Mouse (Mus musculus) CH12.LX (cell line): Measurements from ENCODE around the gene Chrm1. TPM values are rescaled to one million over a fixed set of nuclear protein-coding genes. Genes with fewer than 3 reads are reported as not detected.

Experiments used
- DNase-seq: peaks from one replicate; pipeline ENCODE4 v3.0.0-alpha.2; 2013; ENCODE audit errors: extremely low read depth
- H3K27ac ChIP-seq: 2 replicates; pipeline ENCODE4 v1.5.1; 2012; ENCODE audit warnings: low read depth, mild to moderate bottlenecking, control low read depth, moderate library complexity; ENCODE audit not compliant: insufficient read depth
- H3K27me3 ChIP-seq: replicated peaks from 2 replicates; pipeline ENCODE3; 2012; ENCODE audit warnings: inconsistent platforms
- H3K36me3 ChIP-seq, 2 experiments: replicated peaks in 1 of 2; 2 replicates each; pipeline versions ENCODE3 to v1.6.1; 2012; ENCODE audit warnings: inconsistent platforms in 1 of 2, low read length in 1 of 2, mild to moderate bottlenecking in 1 of 2, mixed read lengths in 1 of 2, moderate library complexity in 1 of 2; ENCODE audit not compliant: control insufficient read depth in 1 of 2, insufficient read depth in 1 of 2
- H3K4me1 ChIP-seq, 2 experiments: 2 replicates each; pipeline ENCODE4 v1.6.1; 2012; ENCODE audit warnings: inconsistent platforms in 1 of 2, moderate library complexity in 1 of 2; ENCODE audit not compliant: insufficient read depth in 2 of 2, control insufficient read depth in 1 of 2
- H3K4me2 ChIP-seq: 2 replicates; pipeline ENCODE4 v1.6.1; 2012; ENCODE audit warnings: low read depth, mild to moderate bottlenecking, control low read depth; ENCODE audit not compliant: poor library complexity, insufficient read depth, severe bottlenecking
- H3K4me3 ChIP-seq, 3 experiments: fragments of 150-350 bp in 1 of 3; sonication (generic) in 1 of 3; replicated peaks in 1 of 3; 2 replicates each; pipeline versions ENCODE3 to v1.5.1; 2011 to 2012; ENCODE audit warnings: low read depth in 2 of 3, low read length in 2 of 3, mild to moderate bottlenecking in 2 of 3, moderate library complexity in 2 of 3, control low read depth in 1 of 3, improper control_type of control experiment in 1 of 3, inconsistent platforms in 1 of 3, mixed read lengths in 1 of 3; ENCODE audit not compliant: poor library complexity in 1 of 3
- H3K79me2 ChIP-seq: replicated peaks from 2 replicates; pipeline ENCODE4 v1.6.1; 2012; ENCODE audit warnings: mild to moderate bottlenecking, moderate library complexity; ENCODE audit not compliant: control insufficient read depth, poor library complexity, insufficient read depth, severe bottlenecking; ENCODE audit errors: extremely low read depth
- H3K9ac ChIP-seq: 2 replicates; pipeline ENCODE4 v1.6.1; 2012; ENCODE audit warnings: low read depth, mild to moderate bottlenecking, control low read depth, moderate library complexity; ENCODE audit not compliant: insufficient read depth
- H3K9me3 ChIP-seq: replicated peaks from 2 replicates; pipeline ENCODE3; 2012; ENCODE audit warnings: low read length, inconsistent platforms, mixed read lengths
- CHD2 ChIP-seq: IDR thresholded peaks from 2 replicates; pipeline ENCODE4 v1.6.1; 2011; ENCODE audit warnings: low read length, improper control_type of control experiment
- EP300 ChIP-seq: IDR thresholded peaks from 2 replicates; pipeline ENCODE4 v1.6.1; 2011; ENCODE audit warnings: low read length, improper control_type of control experiment
- JUND ChIP-seq: conservative IDR thresholded peaks from 2 replicates; pipeline ENCODE4 v1.6.1; 2011; ENCODE audit warnings: low read depth, low read length, improper control_type of control experiment
- KAT2A ChIP-seq: IDR thresholded peaks from 2 replicates; pipeline ENCODE4 v1.6.1; 2012; ENCODE audit warnings: low read length, improper control_type of control experiment, inconsistent platforms; ENCODE audit not compliant: insufficient replicate concordance
- MAX ChIP-seq: IDR thresholded peaks from 2 replicates; pipeline ENCODE4 v1.6.1; 2011; ENCODE audit warnings: low read length, improper control_type of control experiment
- MYC ChIP-seq: IDR thresholded peaks from 2 replicates; pipeline ENCODE4 v1.6.1; 2011; ENCODE audit warnings: low read depth, mild to moderate bottlenecking, improper control_type of control experiment, low read length
- NRF1 ChIP-seq: IDR thresholded peaks from 2 replicates; pipeline ENCODE4 v1.6.1; 2014; ENCODE audit warnings: low read depth, mild to moderate bottlenecking, inconsistent platforms, low read length, improper control_type of control experiment, moderate library complexity
- POLR2A ChIP-seq: IDR thresholded peaks from 2 replicates; pipeline ENCODE4 v1.6.1; 2011; ENCODE audit warnings: low read depth, mild to moderate bottlenecking, improper control_type of control experiment, low read length
- POLR2AphosphoS2 ChIP-seq: IDR thresholded peaks from 2 replicates; pipeline ENCODE4 v1.6.1; 2011; ENCODE audit warnings: low read depth, low read length, improper control_type of control experiment
- SIN3A ChIP-seq: IDR thresholded peaks from 2 replicates; pipeline ENCODE4 v1.6.1; 2012; ENCODE audit warnings: low read length, improper control_type of control experiment, inconsistent platforms
- UBTF ChIP-seq: IDR thresholded peaks from 2 replicates; pipeline ENCODE4 v1.6.1; 2012; ENCODE audit warnings: low read depth, mild to moderate bottlenecking, inconsistent platforms, low read length, improper control_type of control experiment, moderate library complexity
- dilution Hi-C: fragments of 300-500 bp; cut with MboI; formaldehyde crosslinking; loops from 2 replicates; pipeline ENCODE4 v1.14.3; 2020; ENCODE audit warnings: low sequenced_read_pairs; ENCODE audit not compliant: extremely low pct_unique_long_range_greater_than_20kb, extremely low pct_ligation_motif_present
- in situ Hi-C: fragments of 300-500 bp; cut with MboI; formaldehyde crosslinking; loops from 3 replicates; pipeline ENCODE4 v1.14.3; 2019; ENCODE audit warnings: low sequenced_read_pairs, low pct_ligation_motif_present, low pct_unique_long_range_greater_than_20kb, mixed read lengths
- polyA plus RNA-seq: library from polyadenylated mRNA; unstranded; fragments of >175 nt; gene quantifications from 2 replicates; pipeline ENCODE4 v1.2.1, GENCODE M21; 2012; ENCODE audit warnings: low read depth; ENCODE audit not compliant: insufficient read length
- total RNA-seq, 2 experiments: library from RNA; depleted of rRNA; stranded (reverse); fragments of 300-350 nt in 1 of 2; fragments of >200 nt in 1 of 2; gene quantifications; 2 replicates each; pipeline ENCODE4 v1.2.3; 2012 to 2014

Chrm1 gene
- total and polyA plus RNA-seq, 3 experiments = not detected

- H3K36me3 ChIP-seq = peaks cover 26 to 34% of the 10 kb centered on the region in 2 experiments
- TF ChIP-seq MYC (no peak), JUND (no peak), EP300 (no peak), MAX (no peak), NRF1 (no peak), KAT2A (0 out of 2 replicates have a peak, but pooled peaks have one; percentile 56), SIN3A (peak; percentile 27), UBTF (no peak)
- H3K27me3 ChIP-seq = no peaks in the 10 kb centered on the region
- in situ Hi-C loops (no loop called here), dilution Hi-C loops (no loop called here)
- peak overlapping the region; percentile 100 for H3K9ac ChIP-seq
- peak overlapping the region; percentile 43; the same call in 1 of the 2 replicates for H3K27ac ChIP-seq
- H3K9me3 ChIP-seq = no peaks in the 10 kb centered on the region
- H3K4me1 ChIP-seq = peaks cover 2 to 32% of the 10 kb centered on the region in 2 experiments; a peak in 3 of 4 replicates
- no peak for DNase-seq
- peak overlapping the region; percentile 72 to 99 (median 81) for H3K4me3 ChIP-seq
- H3K79me2 ChIP-seq = peaks cover 40% of the 10 kb centered on the region
- H3K4me2 ChIP-seq = peak overlapping the region; percentile 100
Observed at GRCm38 (mm10) chr19:8724392-8724791, 60.8 kb downstream of the Chrm1 start.

DNA sequence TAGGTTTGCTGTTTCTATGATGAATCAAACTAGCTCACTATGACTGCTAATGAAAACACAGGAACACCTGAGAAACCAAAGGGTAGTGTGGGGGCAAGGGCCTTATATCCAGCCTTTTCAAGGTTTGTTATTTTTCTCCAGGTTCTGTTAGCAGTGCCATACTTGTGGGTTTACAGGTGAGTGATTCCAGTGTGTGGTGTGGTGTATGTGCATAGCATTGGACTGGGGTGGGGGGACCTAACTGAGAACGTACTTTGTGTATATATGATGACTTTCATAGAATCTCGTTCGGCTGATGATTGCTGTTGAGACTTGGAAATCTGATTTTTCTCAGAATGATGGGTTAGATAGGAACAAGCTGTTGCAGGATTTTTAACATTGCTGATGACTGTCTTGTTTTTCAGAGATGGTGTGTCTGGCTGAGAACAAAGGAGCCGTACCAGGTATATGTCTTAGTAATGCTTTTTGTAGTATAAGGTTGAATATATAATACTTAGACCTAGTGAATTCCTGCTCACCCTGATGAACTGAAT lies 61.6 kb downstream of the Chrm1 start:
- H3K27me3 ChIP-seq = no peaks in the 10 kb centered on the region
- no peaks in the 10 kb centered on the region for H3K9me3 ChIP-seq
- H3K79me2 ChIP-seq = peaks cover 40% of the 10 kb centered on the region
- dilution Hi-C loops = no loop called here
- H3K4me2 ChIP-seq = peak overlapping the region; percentile 100
- H3K36me3 ChIP-seq = peaks cover 26 to 34% of the 10 kb centered on the region in 2 experiments
- peak overlapping the region; percentile 29; the same call in 1 of the 2 replicates for H3K27ac ChIP-seq
- TF ChIP-seq CHD2 = 0 out of 2 replicates have a peak, but pooled peaks have one; percentile 46
- TF ChIP-seq POLR2AphosphoS2 = peak; percentile 77
- TF ChIP-seq POLR2A = peak; percentile 54; the same call in 1 of the 2 replicates
- TF ChIP-seq KAT2A = 0 out of 2 replicates have a peak, but pooled peaks have one; percentile 48
- TF ChIP-seq EP300 = no peak
- H3K4me3 ChIP-seq = peak overlapping the region; percentile 72 to 99 (median 81)
- in situ Hi-C loops = loop anchor here (25.0 kb wide), 1 partner anchor 387 kb away; no protein-coding TSS in a partner anchor
- peak overlapping the region; percentile 100 for H3K9ac ChIP-seq
- H3K4me1 ChIP-seq = peaks cover 2 to 32% of the 10 kb centered on the region in 2 experiments; a peak in 3 of 4 replicates
- no peak for DNase-seq
